Mouse (Mus musculus): Measurements from ENCODE around the gene Aire. TPM values are rescaled to one million over a fixed set of nuclear protein-coding genes. Genes with fewer than 3 reads are reported as not detected.

Aire gene
- 1 to 10 TPM in 1 of 2 experiments, not detected in 1; 1.2 TPM for polyA plus RNA-seq (2017; shearing (Covaris generic))

GRCm38 (mm10) chr10:78043406-78043836, at the start of gene Aire:
Gene Aire, minus strand, starts transcription at chr10:78043610.

GRCm38 (mm10) chr10:78069101-78070011, 25.9 kb upstream of the Aire start, which contains the start of gene Icosl:
Gene Icosl, plus strand, starts transcription at chr10:78069302.

GRCm38 (mm10) chr10:78041647-78042046, 1.8 kb downstream of the Aire start, which contains the start of gene Dnmt3l:
Gene Dnmt3l, plus strand, starts transcription at chr10:78041947.

GRCm38 (mm10) chr10:78009945-78010293, 33.5 kb downstream of the Aire start, which contains the start of gene Pfkl:
Gene Pfkl, minus strand, starts transcription at chr10:78010083.

Other genes with a start within 250 kb of the Aire start
- not detected for gene Gm9639, start 248.5 kb downstream of the Aire start, polyA plus RNA-seq (2017; shearing (Covaris generic))
- gene Gm19668, start 244.5 kb downstream of the Aire start, polyA plus RNA-seq (2017; shearing (Covaris generic)), result not detected
- not detected for gene Gm9507, start 231.8 kb downstream of the Aire start, polyA plus RNA-seq (2017; shearing (Covaris generic))
- not detected for gene Gm2696, start 228.9 kb downstream of the Aire start, polyA plus RNA-seq (2017; shearing (Covaris generic))
- not detected for gene Krtap10-4, start 216.5 kb downstream of the Aire start, polyA plus RNA-seq (2017; shearing (Covaris generic))
- gene Krtap10-10, start 207.7 kb downstream of the Aire start, polyA plus RNA-seq (2017; shearing (Covaris generic)), result under 1 TPM in 1 of 2 experiments, not detected in 1; 0.33 TPM
- gene Gm36176, start 196.8 kb downstream of the Aire start, polyA plus RNA-seq (2017; shearing (Covaris generic)), result not detected
- gene Gm10318, start 190.8 kb downstream of the Aire start, polyA plus RNA-seq (2017; shearing (Covaris generic)), result not detected
- gene Gm3285, start 181.6 kb downstream of the Aire start, polyA plus RNA-seq (2017; shearing (Covaris generic)), result not detected
- 1 to 10 TPM in 1 of 2 experiments, under 1 TPM in 1; 0.13 to 2.1 TPM for gene Lrrc3, start 141.1 kb downstream of the Aire start, polyA plus RNA-seq (2017; shearing (Covaris generic))
- 1 to 10 TPM; 1.0 to 1.3 TPM for gene Trpm2, start 73.0 kb downstream of the Aire start, polyA plus RNA-seq (2017; shearing (Covaris generic))
- gene 1810043G02Rik, start 65.1 kb downstream of the Aire start, polyA plus RNA-seq (2017; shearing (Covaris generic)), result 10 to 100 TPM in 1 of 2 experiments, 1 to 10 TPM in 1; 7.9 to 10.6 TPM
- 10 to 100 TPM; 62.7 to 87.7 TPM for gene Pfkl, start 33.5 kb downstream of the Aire start, polyA plus RNA-seq (2017; shearing (Covaris generic))
- gene Dnmt3l, start 1.7 kb downstream of the Aire start, polyA plus RNA-seq (2017; shearing (Covaris generic)), result 1 to 10 TPM in 1 of 2 experiments, under 1 TPM in 1; 0.37 to 1.2 TPM
- gene Icosl, start 25.7 kb upstream of the Aire start, polyA plus RNA-seq (2017; shearing (Covaris generic)), result 10 to 100 TPM in 1 of 2 experiments, 1 to 10 TPM in 1; 9.1 to 14.1 TPM
- gene D10Jhu81e, start 126.2 kb upstream of the Aire start, polyA plus RNA-seq (2017; shearing (Covaris generic)), result 10 to 100 TPM; 70.2 to 76.7 TPM
- 10 to 100 TPM; 25.8 to 32.1 TPM for gene Pwp2, start 141.5 kb upstream of the Aire start, polyA plus RNA-seq (2017; shearing (Covaris generic))
- 10 to 100 TPM; 37.7 to 41.0 TPM for gene Trappc10, start 201.0 kb upstream of the Aire start, polyA plus RNA-seq (2017; shearing (Covaris generic))

All from inflammation-experienced regulatory T-cells (primary cell).